Mouse (Mus musculus) spleen, adult 12 weeks (tissue): ENCODE data around the gene Rab20.

Experiments
- DNase-seq: peaks from one replicate; pipeline ENCODE4 v3.0.0; 2022; ENCODE audit warnings: low spot score

Rab20 gene

GRCm38 (mm10) chr8:11452974-11453373 is 25.5 kb downstream of the Rab20 start:
- DNase-seq: no peak

GRCm38 (mm10) chr8:11452559-11452958 is 26.0 kb downstream of the Rab20 start:
- DNase-seq: no peak

- DNase-seq: no peak
Measured at GRCm38 (mm10) chr8:11452152-11452551, 26.4 kb downstream of the Rab20 start.

- no peak for DNase-seq
Measured at GRCm38 (mm10) chr8:11450184-11451113, 28.1 kb downstream of the Rab20 start.

- no peak for DNase-seq
Measured at GRCm38 (mm10) chr8:11447910-11448570, 30.5 kb downstream of the Rab20 start.

- no peak for DNase-seq
Measured at GRCm38 (mm10) chr8:11445790-11446189, 32.7 kb downstream of the Rab20 start.

- no peak for DNase-seq
Measured at GRCm38 (mm10) chr8:11444216-11444615, 34.3 kb downstream of the Rab20 start.

- DNase-seq: no peak
Measured at GRCm38 (mm10) chr8:11443611-11444010, 34.9 kb downstream of the Rab20 start.

- no peak for DNase-seq
Measured at GRCm38 (mm10) chr8:11441291-11441690, 37.2 kb downstream of the Rab20 start.

GRCm38 (mm10) chr8:11437862-11438261 is 40.6 kb downstream of the Rab20 start:
- no peak for DNase-seq

GRCm38 (mm10) chr8:11430688-11431087 is 47.8 kb downstream of the Rab20 start:
- no peak for DNase-seq

GRCm38 (mm10) chr8:11423091-11423490 is 55.4 kb downstream of the Rab20 start:
- no peak for DNase-seq

- DNase-seq: no peak
Measured at GRCm38 (mm10) chr8:11421968-11422367, 56.5 kb downstream of the Rab20 start.

- DNase-seq: no peak
Measured at GRCm38 (mm10) chr8:11421105-11421504, 57.4 kb downstream of the Rab20 start.

- no peak for DNase-seq
Measured at GRCm38 (mm10) chr8:11419645-11420044, 58.9 kb downstream of the Rab20 start.

GRCm38 (mm10) chr8:11419232-11419631 is 59.3 kb downstream of the Rab20 start:
- DNase-seq: no peak

- DNase-seq: no peak
Measured at GRCm38 (mm10) chr8:11417762-11418161, 60.7 kb downstream of the Rab20 start.

GRCm38 (mm10) chr8:11415089-11415488 is 63.4 kb downstream of the Rab20 start:
- DNase-seq: no peak

GRCm38 (mm10) chr8:11414304-11414703 is 64.2 kb downstream of the Rab20 start:
- no peak for DNase-seq

- no peak for DNase-seq
Measured at GRCm38 (mm10) chr8:11412450-11412849, 66.1 kb downstream of the Rab20 start.

GRCm38 (mm10) chr8:11411504-11412124 is 66.9 kb downstream of the Rab20 start:
- no peak for DNase-seq

- DNase-seq: no peak
Measured at GRCm38 (mm10) chr8:11405722-11406481, 72.6 kb downstream of the Rab20 start.
